Mouse (Mus musculus): ENCODE data around the gene Dguok. TPM values are rescaled to one million over a fixed set of nuclear protein-coding genes. Genes with fewer than 3 reads are reported as not detected.
A peak's percentile ranks its signal among the peaks of the same experiment; 100 is the strongest.

Dguok gene
- total and polyA plus RNA-seq, 3 experiments = 8.7 to 16.7 (median 11.5) TPM

DNA sequence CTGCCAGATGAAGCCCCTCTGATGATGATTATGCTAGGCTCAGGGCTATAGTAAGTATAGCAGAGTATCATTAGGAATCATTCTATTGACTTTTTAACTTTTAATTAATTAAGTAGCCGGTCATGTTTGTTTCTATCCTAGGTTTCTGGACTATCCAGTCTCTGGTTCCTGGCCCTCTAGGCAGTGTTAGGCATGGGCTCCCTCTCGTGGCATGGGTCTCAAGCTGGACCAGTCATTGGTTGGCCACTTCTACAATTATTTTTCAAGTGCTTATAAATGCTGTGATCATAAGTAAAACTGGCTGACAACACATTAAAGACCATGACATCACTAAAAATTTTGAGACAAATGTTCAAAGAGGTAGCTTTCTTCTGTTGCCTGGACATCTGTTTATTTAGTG lies 3.4 kb upstream of the Dguok start:
- no peak overlapping the region for H3K4me3 ChIP-seq (replicated peaks in 1 of 3; ENCODE audit: low read depth in 2 of 3, low read length in 2 of 3, poor library complexity in 1 of 3)
- no peaks in the 10 kb centered on the region for H3K27me3 ChIP-seq (replicated peaks)
- no peak overlapping the region for H3K9ac ChIP-seq (ENCODE audit: insufficient read depth, low read depth)
- dilution Hi-C loops (cut with MboI; ENCODE audit: extremely low pct_ligation_motif_present, extremely low pct_unique_long_range_greater_than_20kb, low sequenced_read_pairs) (no loop called here), in situ Hi-C loops (cut with MboI; ENCODE audit: low pct_ligation_motif_present, low pct_unique_long_range_greater_than_20kb, low sequenced_read_pairs) (no loop called here)
- peaks cover 7 to 23% of the 10 kb centered on the region in 2 experiments for H3K4me1 ChIP-seq (ENCODE audit: control insufficient read depth in 1 of 2, insufficient read depth in 2 of 2)
- no peak for DNase-seq (ENCODE audit: extremely low read depth)
- H3K27ac ChIP-seq (ENCODE audit: insufficient read depth, low read depth) = no peak overlapping the region
- H3K79me2 ChIP-seq (replicated peaks; ENCODE audit: control insufficient read depth, extremely low read depth, insufficient read depth, poor library complexity, severe bottlenecking) = no peaks in the 10 kb centered on the region
- no peaks in the 10 kb centered on the region for H3K36me3 ChIP-seq (replicated peaks in 1 of 2; ENCODE audit: control insufficient read depth in 1 of 2, insufficient read depth in 1 of 2, low read length in 1 of 2)
- no peak overlapping the region for H3K4me2 ChIP-seq (ENCODE audit: insufficient read depth, low read depth, poor library complexity, severe bottlenecking)
- TF ChIP-seq SMC3 (IDR thresholded peaks at IDR 0.05; ENCODE audit: low read depth, low read length) = peak; percentile 48
- TF ChIP-seq RAD21 (IDR thresholded peaks at IDR 0.05; ENCODE audit: low read depth, low read length) = peak; percentile 51
- no peak for TF ChIP-seq TBP (conservative IDR thresholded peaks at IDR 0.05; ENCODE audit: low read depth, low read length)
- TF ChIP-seq CTCF (conservative IDR thresholded peaks at IDR 0.05 in 1 of 2, IDR thresholded peaks at IDR 0.05 in 1 of 2; ENCODE audit: low read depth in 2 of 2, low read length in 2 of 2) = peak in 1 of 2 experiments; percentile 52; a peak in 2 of 4 replicates
- TF ChIP-seq ETS1 (conservative IDR thresholded peaks at IDR 0.05; ENCODE audit: low read depth, low read length) = no peak
- TF ChIP-seq HCFC1 (IDR thresholded peaks at IDR 0.05; ENCODE audit: low read depth, low read length) = no peak
- no peaks in the 10 kb centered on the region for H3K9me3 ChIP-seq (replicated peaks; ENCODE audit: low read length)

DNA sequence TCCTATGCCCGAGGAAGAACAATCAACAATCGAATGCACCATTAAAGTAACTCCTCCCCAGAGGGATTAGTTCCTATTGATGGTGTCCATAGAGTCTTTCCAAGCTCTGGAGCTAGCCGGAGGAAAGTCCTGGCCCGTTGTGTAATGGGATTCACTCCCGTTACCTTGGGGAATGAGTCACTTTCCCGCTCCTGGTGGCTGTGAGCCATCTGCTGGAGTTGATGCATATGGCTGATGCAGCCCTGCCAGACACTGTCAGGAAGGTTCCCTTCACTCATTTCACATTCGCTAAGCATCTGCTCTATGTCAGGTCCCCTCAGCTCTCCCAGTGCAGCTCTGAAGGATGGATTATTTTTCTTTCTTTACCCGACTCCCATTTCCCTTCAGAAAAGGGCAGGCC lies 2.7 kb upstream of the Dguok start:
- Histone ChIP-seq H3K36me3 (replicated peaks in 1 of 2; ENCODE audit: control insufficient read depth in 1 of 2, insufficient read depth in 1 of 2, low read length in 1 of 2) (no peaks in the 10 kb centered on the region), H3K4me2 (ENCODE audit: insufficient read depth, low read depth, poor library complexity, severe bottlenecking) (no peak overlapping the region), H3K27ac (ENCODE audit: insufficient read depth, low read depth) (no peak overlapping the region), H3K4me1 (ENCODE audit: control insufficient read depth in 1 of 2, insufficient read depth in 2 of 2) (peaks cover 10 to 31% of the 10 kb centered on the region in 2 experiments), H3K9ac (ENCODE audit: insufficient read depth, low read depth) (no peak overlapping the region; the same call in 1 of the 2 replicates), H3K9me3 (replicated peaks; ENCODE audit: low read length) (no peaks in the 10 kb centered on the region), H3K4me3 (replicated peaks in 1 of 3; ENCODE audit: low read depth in 2 of 3, low read length in 2 of 3, poor library complexity in 1 of 3) (no peak overlapping the region), H3K27me3 (replicated peaks) (no peaks in the 10 kb centered on the region), H3K79me2 (replicated peaks; ENCODE audit: control insufficient read depth, extremely low read depth, insufficient read depth, poor library complexity, severe bottlenecking) (no peaks in the 10 kb centered on the region)
- TF ChIP-seq ZC3H11A (IDR thresholded peaks at IDR 0.05; ENCODE audit: low read depth, low read length) (no peak), RAD21 (IDR thresholded peaks at IDR 0.05; ENCODE audit: low read depth, low read length) (peak; percentile 9), CTCF (conservative IDR thresholded peaks at IDR 0.05 in 1 of 2, IDR thresholded peaks at IDR 0.05 in 1 of 2; ENCODE audit: low read depth in 2 of 2, low read length in 2 of 2) (peak in 1 of 2 experiments; percentile 19; a peak in 1 of 4 replicates)
- DNase-seq (ENCODE audit: extremely low read depth) = no peak
- dilution Hi-C loops (cut with MboI; ENCODE audit: extremely low pct_ligation_motif_present, extremely low pct_unique_long_range_greater_than_20kb, low sequenced_read_pairs) (no loop called here), in situ Hi-C loops (cut with MboI; ENCODE audit: low pct_ligation_motif_present, low pct_unique_long_range_greater_than_20kb, low sequenced_read_pairs) (loop anchor here (5.0 kb wide), 1 partner anchor 157 kb away; no protein-coding TSS in a partner anchor)

DNA sequence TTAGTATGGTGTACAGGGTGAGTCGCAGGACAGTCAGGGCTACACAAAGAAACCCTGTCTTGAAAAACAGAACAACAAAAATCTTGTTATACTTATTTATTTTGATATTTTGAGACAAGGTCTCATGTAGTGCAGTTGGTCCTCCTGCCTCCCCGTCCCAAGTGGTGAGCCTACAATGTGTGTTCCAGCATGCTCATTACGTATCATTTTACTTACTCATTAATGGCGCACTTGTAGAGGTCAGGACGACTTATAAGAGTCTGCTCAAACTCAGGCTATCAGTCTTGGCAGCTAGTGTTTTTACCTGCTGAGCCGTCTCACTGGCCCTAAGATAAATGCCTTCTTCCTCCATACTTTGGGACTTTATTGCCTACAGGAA lies 388 bp upstream of the Dguok start:
- H3K4me3 ChIP-seq (replicated peaks in 1 of 3; ENCODE audit: low read depth in 2 of 3, low read length in 2 of 3, poor library complexity in 1 of 3) = peak overlapping the region; percentile 39 to 62 (median 51)

More for the DNA sequence above, 388 bp upstream of the Dguok start:
- Histone ChIP-seq H3K27me3 (replicated peaks) (no peaks in the 10 kb centered on the region), H3K9me3 (replicated peaks; ENCODE audit: low read length) (no peaks in the 10 kb centered on the region), H3K4me2 (ENCODE audit: insufficient read depth, low read depth, poor library complexity, severe bottlenecking) (peak overlapping the region; percentile 84), H3K4me1 (ENCODE audit: control insufficient read depth in 1 of 2, insufficient read depth in 2 of 2) (peaks cover 17 to 45% of the 10 kb centered on the region in 2 experiments), H3K79me2 (replicated peaks; ENCODE audit: control insufficient read depth, extremely low read depth, insufficient read depth, poor library complexity, severe bottlenecking) (no peaks in the 10 kb centered on the region; the same call in 1 of the 2 replicates), H3K36me3 (replicated peaks in 1 of 2; ENCODE audit: control insufficient read depth in 1 of 2, insufficient read depth in 1 of 2, low read length in 1 of 2) (peaks cover 0 to 12% of the 10 kb centered on the region in 2 experiments), H3K27ac (ENCODE audit: insufficient read depth, low read depth) (peak overlapping the region; percentile 19; the same call in 1 of the 2 replicates), H3K9ac (ENCODE audit: insufficient read depth, low read depth) (peak overlapping the region; percentile 74)
- DNase-seq (ENCODE audit: extremely low read depth) = no peak
- no peak for TF ChIP-seq CHD2 (IDR thresholded peaks at IDR 0.05; ENCODE audit: low read length)
- no peak for TF ChIP-seq ZNF384 (IDR thresholded peaks at IDR 0.05; ENCODE audit: low read depth, low read length)
- TF ChIP-seq USF2 (conservative IDR thresholded peaks at IDR 0.05; ENCODE audit: low read depth, low read length) = no peak
- no peak for TF ChIP-seq KAT2A (IDR thresholded peaks at IDR 0.05; ENCODE audit: insufficient replicate concordance, low read length)
- no peak for TF ChIP-seq SMC3 (IDR thresholded peaks at IDR 0.05; ENCODE audit: low read depth, low read length)
- no peak for TF ChIP-seq MYC (IDR thresholded peaks at IDR 0.05; ENCODE audit: low read depth, low read length)
- TF ChIP-seq EP300 (IDR thresholded peaks at IDR 0.05; ENCODE audit: low read length) = no peak
- no peak for TF ChIP-seq ZC3H11A (IDR thresholded peaks at IDR 0.05; ENCODE audit: low read depth, low read length)
- no peak for TF ChIP-seq ELF1 (IDR thresholded peaks at IDR 0.05; ENCODE audit: low read depth, low read length)
- no peak for TF ChIP-seq MXI1 (IDR thresholded peaks at IDR 0.05; ENCODE audit: low read depth, low read length)
- TF ChIP-seq RCOR1 (conservative IDR thresholded peaks at IDR 0.05; ENCODE audit: low read depth, low read length) = no peak
- no peak for TF ChIP-seq MEF2A (IDR thresholded peaks at IDR 0.05; ENCODE audit: borderline replicate concordance, low read depth, low read length)
- TF ChIP-seq TBP (conservative IDR thresholded peaks at IDR 0.05; ENCODE audit: low read depth, low read length) = no peak
- TF ChIP-seq MAZ (IDR thresholded peaks at IDR 0.05; ENCODE audit: low read depth, low read length) = no peak
- dilution Hi-C loops (cut with MboI; ENCODE audit: extremely low pct_ligation_motif_present, extremely low pct_unique_long_range_greater_than_20kb, low sequenced_read_pairs) (no loop called here), in situ Hi-C loops (cut with MboI; ENCODE audit: low pct_ligation_motif_present, low pct_unique_long_range_greater_than_20kb, low sequenced_read_pairs) (loop anchor here (5.0 kb wide), 1 partner anchor 155 kb away; no protein-coding TSS in a partner anchor)

Measured in CH12.LX (cell line).